Mouse (Mus musculus) Patski (cell line): ENCODE data around the gene Cuedc1. TPM values are rescaled to one million over a fixed set of nuclear protein-coding genes. Genes with fewer than 3 reads are reported as not detected.
A peak's percentile ranks its signal among the peaks of the same experiment; 100 is the strongest.

ENCODE experiments used
- ATAC-seq: fragments of 100-300 bp; one replicate; pipeline ENCODE4 v1.8.0; 2021
- CTCF ChIA-PET: fragments of 350-600 bp; sonication (Branson Sonifier 250); formaldehyde crosslinking; loops from one replicate; lab custom pipeline; 2022; ENCODE audit warnings: inconsistent platforms; lab: Charles Lee
- POLR2A ChIA-PET: fragments of 350-600 bp; sonication (Branson Sonifier 250); formaldehyde crosslinking; loops from one replicate; lab custom pipeline; 2022; ENCODE audit warnings: antibody characterized with exemption, inconsistent platforms; lab: Charles Lee
- DNase-seq: peaks from one replicate; pipeline ENCODE4 v3.0.0-alpha.2; 2011; ENCODE audit warnings: low read depth, low spot score
- H3K27me3 ChIP-seq: fragments of 371-371 bp; one replicate; pipeline ENCODE4 v1.5.1; 2021
- CTCF ChIP-seq: fragments of 100-300 bp; IDR thresholded peaks from one replicate; pipeline ENCODE4 v1.5.1; 2021
- in situ Hi-C: fragments of 300-500 bp; cut with MboI; formaldehyde crosslinking; loops from 3 replicates; pipeline ENCODE4 v1.11.1; 2018; ENCODE audit warnings: low pct_unique_long_range_greater_than_20kb, mixed read lengths
- polyA plus RNA-seq: library from polyadenylated mRNA; unstranded; gene quantifications from one replicate; pipeline ENCODE4 v1.2.3, GENCODE M21; 2021

The Cuedc1 gene
- polyA plus RNA-seq, 1 experiment from 2014 or later = 42.0 TPM

GRCm38 (mm10) chr11:88164801-88165377, 67.0 kb downstream of the Cuedc1 start:
- DNase-seq (no peak), ATAC-seq (peak; percentile 42)
- in situ Hi-C loops = loop anchor here (5.0 kb wide), 1 partner anchor 68 kb away; the partner anchor contains the start of gene Cuedc1
- H3K27me3 ChIP-seq = no peaks in the 10 kb centered on the region
- ChIA-PET CTCF (interaction anchor here (1.0 to 1.7 kb wide), 5 partner anchors 12 to 190 kb away, joined by 3 to 7 read pairs (median 6); no protein-coding TSS in a partner anchor), POLR2A (interaction anchor here (0.6 to 1.5 kb wide), 7 partner anchors 13 to 839 kb away, joined by 3 to 10 read pairs (median 3); no protein-coding TSS in a partner anchor)
- no peak for TF ChIP-seq CTCF

GRCm38 (mm10) chr11:88165683-88166364, 68.0 kb downstream of the Cuedc1 start:
- ATAC-seq = no peak
- no peak for DNase-seq
- in situ Hi-C loops = no loop called here
- no peak for TF ChIP-seq CTCF
- no peaks in the 10 kb centered on the region for H3K27me3 ChIP-seq
- CTCF ChIA-PET = interaction anchor here (1.1 to 1.7 kb wide), 2 partner anchors 75 to 95 kb away, joined by 3 to 7 read pairs; no protein-coding TSS in a partner anchor
- POLR2A ChIA-PET = interaction anchor here (0.6 to 1.5 kb wide), 4 partner anchors 12 to 838 kb away, joined by 3 to 4 read pairs (median 4); no protein-coding TSS in a partner anchor

- in situ Hi-C loops = no loop called here
- TF ChIP-seq CTCF = no peak
- ChIA-PET CTCF (interaction anchor here (1.0 kb wide), 1 partner anchor 100 kb away, joined by 3 read pairs; no protein-coding TSS in a partner anchor), POLR2A (no interaction called here)
- H3K27me3 ChIP-seq = no peaks in the 10 kb centered on the region
- ATAC-seq (no peak), DNase-seq (no peak)
Observed at GRCm38 (mm10) chr11:88166471-88166870, 68.6 kb downstream of the Cuedc1 start.

- in situ Hi-C loops = no loop called here
- CTCF ChIA-PET = interaction anchor here (1.5 kb wide), 1 partner anchor 97 kb away, joined by 3 read pairs; no protein-coding TSS in a partner anchor
Observed at GRCm38 (mm10) chr11:88168611-88169010, 70.8 kb downstream of the Cuedc1 start.

GRCm38 (mm10) chr11:88169531-88170040, 71.7 kb downstream of the Cuedc1 start:
- no peaks in the 10 kb centered on the region for H3K27me3 ChIP-seq
- no peak for TF ChIP-seq CTCF
- ATAC-seq (no peak), DNase-seq (no peak)
- ChIA-PET CTCF (interaction anchor here (0.8 to 1.5 kb wide), 2 partner anchors 9 to 98 kb away, joined by 3 to 4 read pairs; no protein-coding TSS in a partner anchor), POLR2A (no interaction called here)
- in situ Hi-C loops = no loop called here

More at GRCm38 (mm10) chr11:88168611-88169010, 70.8 kb downstream of the Cuedc1 start:
- DNase-seq (no peak), ATAC-seq (no peak)
- H3K27me3 ChIP-seq = no peaks in the 10 kb centered on the region
- POLR2A ChIA-PET = no interaction called here
- no peak for TF ChIP-seq CTCF

- in situ Hi-C loops = no loop called here
- DNase-seq = no peak
- CTCF ChIA-PET = interaction anchor here (0.9 kb wide), 1 partner anchor 9 kb away, joined by 3 read pairs; no protein-coding TSS in a partner anchor
Observed at GRCm38 (mm10) chr11:88170606-88171005, 72.7 kb downstream of the Cuedc1 start.

GRCm38 (mm10) chr11:88171876-88172442, 74.1 kb downstream of the Cuedc1 start:
- DNase-seq (no peak), ATAC-seq (no peak)
- ChIA-PET POLR2A (interaction anchor here (1.0 to 1.4 kb wide), 3 partner anchors 9 to 33 kb away, joined by 3 to 6 read pairs (median 4); no protein-coding TSS in a partner anchor), CTCF (interaction anchor here (0.7 to 1.5 kb wide), 3 partner anchors 72 to 113 kb away, joined by 3 to 4 read pairs (median 3); no protein-coding TSS in a partner anchor)
- TF ChIP-seq CTCF = no peak
- in situ Hi-C loops = no loop called here
- H3K27me3 ChIP-seq = no peaks in the 10 kb centered on the region

More at GRCm38 (mm10) chr11:88170606-88171005, 72.7 kb downstream of the Cuedc1 start:
- POLR2A ChIA-PET = interaction anchor here (0.7 kb wide), 1 partner anchor 99 kb away, joined by 3 read pairs; no protein-coding TSS in a partner anchor
- TF ChIP-seq CTCF = no peak
- ATAC-seq = no peak
- no peaks in the 10 kb centered on the region for H3K27me3 ChIP-seq

GRCm38 (mm10) chr11:88172601-88173325, 74.9 kb downstream of the Cuedc1 start:
- POLR2A ChIA-PET = interaction anchor here (0.6 to 1.4 kb wide), 7 partner anchors 8 to 582 kb away, joined by 3 to 6 read pairs (median 3); no protein-coding TSS in a partner anchor
- CTCF ChIA-PET = interaction anchor here (0.7 to 1.6 kb wide), 4 partner anchors 22 to 114 kb away, joined by 3 to 4 read pairs (median 3); no protein-coding TSS in a partner anchor

GRCm38 (mm10) chr11:88173386-88174025, 75.6 kb downstream of the Cuedc1 start:
- in situ Hi-C loops = no loop called here
- POLR2A ChIA-PET = interaction anchor here (0.6 to 1.3 kb wide), 4 partner anchors 13 to 582 kb away, joined by 3 to 6 read pairs (median 3); no protein-coding TSS in a partner anchor
- CTCF ChIA-PET = interaction anchor here (1.1 to 1.6 kb wide), 2 partner anchors 12 to 21 kb away, joined by 3 to 4 read pairs; no protein-coding TSS in a partner anchor
- DNase-seq (no peak), ATAC-seq (peak; percentile 47)
- no peak for TF ChIP-seq CTCF
- H3K27me3 ChIP-seq = no peaks in the 10 kb centered on the region

More at GRCm38 (mm10) chr11:88172601-88173325, 74.9 kb downstream of the Cuedc1 start:
- in situ Hi-C loops = no loop called here
- peak; percentile 69 for ATAC-seq
- TF ChIP-seq CTCF = no peak
- DNase-seq = no peak
- no peaks in the 10 kb centered on the region for H3K27me3 ChIP-seq
